Comparison of ENCODE assay signal across 8 mouse cellular contexts in genomic region chr9:119340212-119340580, GRCm38 (mm10). TPM values are rescaled to one million over a fixed set of nuclear protein-coding genes. Genes with fewer than 3 reads are reported as not detected.
A peak's percentile ranks its signal among the peaks of the same experiment; 100 is the strongest.
DNase-seq lines count a peak whose midpoint lies in the region; ATAC-seq and TF ChIP-seq lines count a peak whose summit lies in the region.

No protein-coding gene starts in this region.

- 2% methylated on average over 8 of the region's 8 CpGs for WGBS in lung, embryonic 14.5 days
- WGBS in limb, embryonic 13.5 days, result 5% methylated on average over 8 of the region's 8 CpGs
- WGBS in neural tube, embryonic 15.5 days, result 7% methylated on average over 8 of the region's 8 CpGs

- ATAC-seq in lung, embryonic 14.5 days (ENCODE audit: insufficient read depth), result no peak
- ATAC-seq in limb, embryonic 13.5 days (ENCODE audit: low FRiP score, low read depth), result no peak
- ATAC-seq in neural tube, embryonic 15.5 days (ENCODE audit: low FRiP score), result no peak

- TF ChIP-seq CTCF in lung, embryonic 14.5 days (IDR thresholded peaks at IDR 0.05; ENCODE audit: low read depth), result no peak
- no peak for TF ChIP-seq CTCF in embryonic fibroblast, embryonic 13.5 days (IDR thresholded peaks at IDR 0.05; ENCODE audit: borderline replicate concordance, insufficient read depth, low read length)

- H3K4me3 ChIP-seq in lung, embryonic 14.5 days (ENCODE audit: low read depth, low read length), result peak overlapping the region; percentile 71
- H3K4me3 ChIP-seq in embryonic fibroblast, embryonic 13.5 days (ENCODE audit: insufficient read depth, low read length), result peak overlapping the region; percentile 74
- H3K4me3 ChIP-seq in limb, embryonic 13.5 days, result peak overlapping the region; percentile 79
- H3K4me3 ChIP-seq in neural tube, embryonic 15.5 days (replicated peaks), result peak overlapping the region; percentile 74

- no peak for TF ChIP-seq POLR2A in embryonic fibroblast, embryonic 13.5 days (IDR thresholded peaks at IDR 0.05; ENCODE audit: low read depth, low read length)

- peaks cover 7% of the 10 kb centered on the region for H3K4me1 ChIP-seq in lung, embryonic 14.5 days (ENCODE audit: insufficient read depth)
- 0 out of 2 replicates have a peak, but pooled peaks cover 5% of the 10 kb centered on the region for H3K4me1 ChIP-seq in embryonic fibroblast, embryonic 13.5 days (ENCODE audit: control insufficient read depth, insufficient read depth, low read length)
- peaks cover 26% of the 10 kb centered on the region for H3K4me1 ChIP-seq in limb, embryonic 13.5 days
- H3K4me1 ChIP-seq in neural tube, embryonic 15.5 days, result peaks cover 34% of the 10 kb centered on the region

- peaks cover 25% of the 10 kb centered on the region for H3K36me3 ChIP-seq in lung, embryonic 14.5 days (ENCODE audit: insufficient read depth)
- H3K36me3 ChIP-seq in limb, embryonic 13.5 days, result peaks cover 23% of the 10 kb centered on the region
- peaks cover 21% of the 10 kb centered on the region for H3K36me3 ChIP-seq in neural tube, embryonic 15.5 days

- H3K27ac ChIP-seq in lung, embryonic 14.5 days (ENCODE audit: low read depth), result peak overlapping the region; percentile 94
- H3K27ac ChIP-seq in embryonic fibroblast, embryonic 13.5 days (ENCODE audit: insufficient read depth, low read length), result peak overlapping the region; percentile 99
- peak overlapping the region; percentile 91 for H3K27ac ChIP-seq in limb, embryonic 13.5 days
- H3K27ac ChIP-seq in neural tube, embryonic 15.5 days (replicated peaks), result peak overlapping the region; percentile 85

- no peak for DNase-seq in lung, embryonic 14.5 days
- DNase-seq in lung, postnatal 10 days, result no peak
- DNase-seq in T-cell, adult 2 months (ENCODE audit: low spot score), result no peak
- no peak for DNase-seq in urinary bladder, postnatal 14 days (ENCODE audit: low spot score)
- no peak for DNase-seq in cerebellum, adult 9-11 months

- H3K9ac ChIP-seq in lung, embryonic 14.5 days, result peak overlapping the region; percentile 70
- peak overlapping the region; percentile 73 for H3K9ac ChIP-seq in limb, embryonic 13.5 days
- peak overlapping the region; percentile 43; the same call in 1 of the 2 replicates for H3K9ac ChIP-seq in neural tube, embryonic 15.5 days (replicated peaks)

- H3K27me3 ChIP-seq in lung, embryonic 14.5 days (ENCODE audit: insufficient read depth, low read length), result no peaks in the 10 kb centered on the region
- H3K27me3 ChIP-seq in limb, embryonic 13.5 days, result no peaks in the 10 kb centered on the region
- 0 out of 2 replicates have a peak, but pooled peaks cover 3% of the 10 kb centered on the region for H3K27me3 ChIP-seq in neural tube, embryonic 15.5 days (replicated peaks)

- no peaks in the 10 kb centered on the region for H3K9me3 ChIP-seq in lung, embryonic 14.5 days (ENCODE audit: low read depth, low read length)
- no peaks in the 10 kb centered on the region for H3K9me3 ChIP-seq in limb, embryonic 13.5 days
- H3K9me3 ChIP-seq in neural tube, embryonic 15.5 days (replicated peaks), result no peaks in the 10 kb centered on the region

- peak overlapping the region; percentile 91 for H3K4me2 ChIP-seq in lung, embryonic 14.5 days
- peak overlapping the region; percentile 77 for H3K4me2 ChIP-seq in limb, embryonic 13.5 days (replicated peaks)
- peak overlapping the region; percentile 81 for H3K4me2 ChIP-seq in neural tube, embryonic 15.5 days

RNA-seq across cellular contexts. Expression of gene Acaa1a, which starts 0.7 kb away (rescaled TPM):
- 80.4 and 87.1 TPM in 2 replicates for polyA plus RNA-seq in lung, embryonic 14.5 days (2014; fragmentation: Nextera tagmentation; extraction: Ambion mirVana)
- polyA plus RNA-seq in embryonic fibroblast, embryonic 13.5 days (2011; ENCODE audit: insufficient read length, low read depth, missing spikeins), result 41.4 and 42.4 TPM in 2 replicates
- 104 TPM in 2 replicates for polyA plus RNA-seq in limb, embryonic 13.5 days (2015; fragmentation: Nextera tagmentation; extraction: Ambion mirVana)
- polyA plus RNA-seq in neural tube, embryonic 15.5 days (2015; fragmentation: Nextera tagmentation; extraction: Ambion mirVana), result 123 and 128 TPM in 2 replicates

RNA-seq across cellular contexts. Expression of gene Myd88, which starts 1.0 kb away (rescaled TPM):
- 21.8 and 24.5 TPM in 2 replicates for polyA plus RNA-seq in lung, embryonic 14.5 days (2014; fragmentation: Nextera tagmentation; extraction: Ambion mirVana)
- 25.8 and 27.7 TPM in 2 replicates for polyA plus RNA-seq in embryonic fibroblast, embryonic 13.5 days (2011; ENCODE audit: insufficient read length, low read depth, missing spikeins)
- polyA plus RNA-seq in limb, embryonic 13.5 days (2015; fragmentation: Nextera tagmentation; extraction: Ambion mirVana), result 14.1 and 15.7 TPM in 2 replicates
- 6.2 and 13.1 TPM in 2 replicates for polyA plus RNA-seq in neural tube, embryonic 15.5 days (2015; fragmentation: Nextera tagmentation; extraction: Ambion mirVana)

RNA-seq across cellular contexts. Expression of gene Xylb, which starts 17.0 kb away (rescaled TPM):
- 5.7 and 7.9 TPM in 2 replicates for polyA plus RNA-seq in lung, embryonic 14.5 days (2014; fragmentation: Nextera tagmentation; extraction: Ambion mirVana)
- 4.1 and 4.5 TPM in 2 replicates for polyA plus RNA-seq in embryonic fibroblast, embryonic 13.5 days (2011; ENCODE audit: insufficient read length, low read depth, missing spikeins)
- polyA plus RNA-seq in limb, embryonic 13.5 days (2015; fragmentation: Nextera tagmentation; extraction: Ambion mirVana), result 6.2 and 6.4 TPM in 2 replicates
- 2.8 and 3.0 TPM in 2 replicates for polyA plus RNA-seq in neural tube, embryonic 15.5 days (2015; fragmentation: Nextera tagmentation; extraction: Ambion mirVana)

RNA-seq across cellular contexts. Expression of gene Oxsr1, which starts 18.0 kb away (rescaled TPM):
- polyA plus RNA-seq in lung, embryonic 14.5 days (2014; fragmentation: Nextera tagmentation; extraction: Ambion mirVana), result 13.3 and 14.4 TPM in 2 replicates
- 53.8 and 56.0 TPM in 2 replicates for polyA plus RNA-seq in embryonic fibroblast, embryonic 13.5 days (2011; ENCODE audit: insufficient read length, low read depth, missing spikeins)
- polyA plus RNA-seq in limb, embryonic 13.5 days (2015; fragmentation: Nextera tagmentation; extraction: Ambion mirVana), result 11.0 and 11.9 TPM in 2 replicates
- 12.2 and 13.0 TPM in 2 replicates for polyA plus RNA-seq in neural tube, embryonic 15.5 days (2015; fragmentation: Nextera tagmentation; extraction: Ambion mirVana)

RNA-seq across cellular contexts. Expression of gene Slc22a14, which starts 25.2 kb away (rescaled TPM):
- polyA plus RNA-seq in lung, embryonic 14.5 days (2014; fragmentation: Nextera tagmentation; extraction: Ambion mirVana), result 0.35 TPM in 1 of 2 replicates, not detected in the other
- not detected in 2 replicates for polyA plus RNA-seq in embryonic fibroblast, embryonic 13.5 days (2011; ENCODE audit: insufficient read length, low read depth, missing spikeins)
- polyA plus RNA-seq in limb, embryonic 13.5 days (2015; fragmentation: Nextera tagmentation; extraction: Ambion mirVana), result 0.09 TPM in 1 of 2 replicates, not detected in the other
- not detected in 2 replicates for polyA plus RNA-seq in neural tube, embryonic 15.5 days (2015; fragmentation: Nextera tagmentation; extraction: Ambion mirVana)
